Mouse (Mus musculus) heart, embryonic 15.5 days (tissue): ENCODE measurements around the gene Btn1a1. TPM values are rescaled to one million over a fixed set of nuclear protein-coding genes. Genes with fewer than 3 reads are reported as not detected.

Source experiments
- ATAC-seq: fragments of 200-750 bp; cut with Nextera tagmentation; replicated peaks from 2 replicates; pipeline ENCODE4 v1.8.0; 2017; ENCODE audit warnings: low read depth, moderate TSS enrichment; ENCODE audit not compliant: insufficient number of reproducible peaks, insufficient read depth, low FRiP score
- H3K27ac ChIP-seq: fragments of 300-500 bp; sonication (generic); 2 replicates; pipeline ENCODE4 v1.5.1; 2015; ENCODE audit warnings: mild to moderate bottlenecking, inconsistent platforms
- H3K27me3 ChIP-seq: fragments of 300-500 bp; sonication (generic); 2 replicates; pipeline ENCODE4 v1.6.1; 2015; ENCODE audit warnings: inconsistent platforms
- H3K36me3 ChIP-seq: fragments of 300-500 bp; sonication (generic); 2 replicates; pipeline ENCODE4 v1.6.1; 2015; ENCODE audit warnings: mild to moderate bottlenecking, inconsistent platforms
- H3K4me1 ChIP-seq: fragments of 300-500 bp; sonication (generic); replicated peaks from 2 replicates; pipeline ENCODE4 v1.6.1; 2015; ENCODE audit warnings: inconsistent platforms
- H3K4me2 ChIP-seq: fragments of 300-500 bp; sonication (generic); 2 replicates; pipeline ENCODE4 v1.6.1; 2015; ENCODE audit warnings: inconsistent platforms, mild to moderate bottlenecking, moderate library complexity
- H3K4me3 ChIP-seq: fragments of 300-500 bp; sonication (generic); 2 replicates; pipeline ENCODE4 v1.5.1; 2015; ENCODE audit warnings: mild to moderate bottlenecking, inconsistent platforms
- H3K9ac ChIP-seq: fragments of 300-500 bp; sonication (generic); 2 replicates; pipeline ENCODE4 v1.6.1; 2015; ENCODE audit warnings: mild to moderate bottlenecking, inconsistent platforms
- H3K9me3 ChIP-seq: fragments of 300-500 bp; sonication (generic); replicated peaks from 2 replicates; pipeline ENCODE4 v1.6.1; 2016; ENCODE audit warnings: inconsistent platforms
- WGBS: fragments of 180-500 bp; shearing (Covaris S2); methylation state at CpG from one replicate; pipeline ENCODE4 v1.1.7; 2015; ENCODE audit warnings: mixed read lengths; 5-methylcytosine and 5-hydroxymethylcytosine counted together
- polyA plus RNA-seq: library from polyadenylated mRNA; unstranded; fragments of >200 nt; fragmentation: Nextera tagmentation; extraction: Ambion mirVana; gene quantifications from 2 replicates; pipeline ENCODE4 v1.2.1, GENCODE M21; 2015

Btn1a1 gene
- polyA plus RNA-seq, 1 experiment from 2014 or later: 1.4 TPM

GRCm38 (mm10) chr13:23500424-23501200, 34.9 kb upstream of the Btn1a1 start:
- no peaks in the 10 kb centered on the region for H3K9me3 ChIP-seq
- peaks cover 20% of the 10 kb centered on the region for H3K4me1 ChIP-seq
- H3K36me3 ChIP-seq: no peaks in the 10 kb centered on the region
- no peaks in the 10 kb centered on the region for H3K27me3 ChIP-seq
- no peak overlapping the region for H3K4me3 ChIP-seq
- no peak overlapping the region for H3K27ac ChIP-seq
- 7% methylated on average over 17 of the region's 17 CpGs for WGBS
- H3K9ac ChIP-seq: no peak overlapping the region
- no peak for ATAC-seq
- peak overlapping the region; percentile 14; the same call in 1 of the 2 replicates for H3K4me2 ChIP-seq

GRCm38 (mm10) chr13:23499943-23500342, 34.2 kb upstream of the Btn1a1 start:
- Histone ChIP-seq H3K36me3 (no peaks in the 10 kb centered on the region), H3K4me1 (peaks cover 14% of the 10 kb centered on the region), H3K9me3 (no peaks in the 10 kb centered on the region), H3K27ac (no peak overlapping the region), H3K4me2 (no peak overlapping the region), H3K9ac (no peak overlapping the region), H3K4me3 (no peak overlapping the region), H3K27me3 (no peaks in the 10 kb centered on the region)
- WGBS: 26% methylated on average over 7 of the region's 7 CpGs
- no peak for ATAC-seq

- ATAC-seq: no peak
Observed at GRCm38 (mm10) chr13:23498653-23499052, 33.0 kb upstream of the Btn1a1 start.

GRCm38 (mm10) chr13:23497656-23498321, 32.1 kb upstream of the Btn1a1 start:
- WGBS: 11% methylated on average over 19 of the region's 19 CpGs
- Histone ChIP-seq H3K36me3 (no peaks in the 10 kb centered on the region), H3K9me3 (no peaks in the 10 kb centered on the region), H3K27me3 (no peaks in the 10 kb centered on the region), H3K27ac (no peak overlapping the region), H3K4me3 (peak overlapping the region; percentile 42), H3K4me1 (peaks cover 16% of the 10 kb centered on the region; the same call in 1 of the 2 replicates), H3K4me2 (peak overlapping the region; percentile 58), H3K9ac (no peak overlapping the region)
- ATAC-seq: no peak

More at GRCm38 (mm10) chr13:23498653-23499052, 33.0 kb upstream of the Btn1a1 start:
- Histone ChIP-seq H3K9ac (no peak overlapping the region), H3K9me3 (no peaks in the 10 kb centered on the region), H3K27me3 (no peaks in the 10 kb centered on the region), H3K4me3 (peak overlapping the region; percentile 42), H3K36me3 (no peaks in the 10 kb centered on the region), H3K4me2 (peak overlapping the region; percentile 58), H3K27ac (no peak overlapping the region), H3K4me1 (peaks cover 14% of the 10 kb centered on the region; the same call in 1 of the 2 replicates)
- WGBS: 8% methylated on average over 10 of the region's 10 CpGs

GRCm38 (mm10) chr13:23495526-23495925, 29.8 kb upstream of the Btn1a1 start:
- no peak overlapping the region for H3K4me2 ChIP-seq
- ATAC-seq: no peak
- H3K4me3 ChIP-seq: no peak overlapping the region
- H3K27ac ChIP-seq: no peak overlapping the region
- peaks cover 24% of the 10 kb centered on the region for H3K4me1 ChIP-seq
- no peaks in the 10 kb centered on the region for H3K9me3 ChIP-seq
- no peaks in the 10 kb centered on the region for H3K36me3 ChIP-seq
- no peaks in the 10 kb centered on the region for H3K27me3 ChIP-seq
- WGBS: 68% methylated on average over 6 of the region's 6 CpGs
- H3K9ac ChIP-seq: no peak overlapping the region

GRCm38 (mm10) chr13:23491990-23492389, 26.3 kb upstream of the Btn1a1 start:
- no peak for ATAC-seq
- Histone ChIP-seq H3K9me3 (no peaks in the 10 kb centered on the region), H3K4me1 (peaks cover 21% of the 10 kb centered on the region), H3K27me3 (no peaks in the 10 kb centered on the region; the same call in 1 of the 2 replicates), H3K9ac (peak overlapping the region; percentile 52), H3K4me3 (peak overlapping the region; percentile 49), H3K27ac (no peak overlapping the region), H3K4me2 (peak overlapping the region; percentile 61), H3K36me3 (no peaks in the 10 kb centered on the region)
- 8% methylated on average over 14 of the region's 14 CpGs for WGBS

GRCm38 (mm10) chr13:23491263-23491662, 25.6 kb upstream of the Btn1a1 start:
- 11% methylated on average over 1 of the region's 1 CpGs for WGBS
- no peak overlapping the region for H3K4me3 ChIP-seq
- no peaks in the 10 kb centered on the region; the same call in 1 of the 2 replicates for H3K27me3 ChIP-seq
- H3K4me2 ChIP-seq: no peak overlapping the region
- H3K36me3 ChIP-seq: no peaks in the 10 kb centered on the region
- no peak overlapping the region for H3K9ac ChIP-seq
- peaks cover 21% of the 10 kb centered on the region for H3K4me1 ChIP-seq
- ATAC-seq: no peak
- no peak overlapping the region for H3K27ac ChIP-seq
- H3K9me3 ChIP-seq: no peaks in the 10 kb centered on the region

- Histone ChIP-seq H3K36me3 (no peaks in the 10 kb centered on the region), H3K9me3 (no peaks in the 10 kb centered on the region), H3K27ac (no peak overlapping the region), H3K27me3 (no peaks in the 10 kb centered on the region; the same call in 1 of the 2 replicates), H3K4me1 (peaks cover 21% of the 10 kb centered on the region), H3K4me3 (no peak overlapping the region), H3K9ac (no peak overlapping the region), H3K4me2 (no peak overlapping the region)
- 23% methylated on average over 1 of the region's 1 CpGs for WGBS
- ATAC-seq: no peak
Observed at GRCm38 (mm10) chr13:23490863-23491262, 25.2 kb upstream of the Btn1a1 start.

GRCm38 (mm10) chr13:23488400-23489322, 23.0 kb upstream of the Btn1a1 start, which contains the start of gene Btn2a2:
Gene Btn2a2, minus strand, starts transcription at chr13:23488857.
- H3K27ac ChIP-seq: no peak within 1 kb of the TSS
- peaks cover 19% of the 10 kb centered on the region for H3K4me1 ChIP-seq
- no peaks in the 10 kb centered on the region for H3K9me3 ChIP-seq
- no peaks in the 10 kb centered on the region; the same call in 1 of the 2 replicates for H3K27me3 ChIP-seq
- peak; percentile 88 for ATAC-seq
- H3K4me2 ChIP-seq: peak within 1 kb of the TSS; percentile 70
- no peak within 1 kb of the TSS for H3K9ac ChIP-seq
- H3K36me3 ChIP-seq: no peaks in the 10 kb centered on the region
- H3K4me3 ChIP-seq: peak within 1 kb of the TSS; percentile 47
- WGBS: 5% methylated on average over 14 of the region's 14 CpGs

- no peaks in the 10 kb centered on the region for H3K9me3 ChIP-seq
- no peak overlapping the region for H3K9ac ChIP-seq
- no peak for ATAC-seq
- no peak overlapping the region for H3K27ac ChIP-seq
- H3K36me3 ChIP-seq: no peaks in the 10 kb centered on the region
- 0 out of 2 replicates have a peak, but pooled peaks cover 6% of the 10 kb centered on the region for H3K4me1 ChIP-seq
- no peak overlapping the region for H3K4me3 ChIP-seq
- H3K4me2 ChIP-seq: no peak overlapping the region
- 43% methylated on average over 5 of the region's 5 CpGs for WGBS
- H3K27me3 ChIP-seq: no peaks in the 10 kb centered on the region; the same call in 1 of the 2 replicates
Observed at GRCm38 (mm10) chr13:23485271-23485670, 19.6 kb upstream of the Btn1a1 start.
